Mouse (Mus musculus) liver, embryonic 11.5 days (tissue): Measurements from ENCODE around the gene Ier3. TPM values are rescaled to one million over a fixed set of nuclear protein-coding genes. Genes with fewer than 3 reads are reported as not detected.
A peak's percentile ranks its signal among the peaks of the same experiment; 100 is the strongest.
"Not testable (repeated sequence)": the region's sequence is repeated elsewhere in the genome, so short reads cannot be mapped to it uniquely, and the experiment has no call there.

Experiments used
- ATAC-seq: fragments of 200-750 bp; cut with Nextera tagmentation; replicated peaks from 2 replicates; pipeline ENCODE4 v1.8.0; 2017; ENCODE audit warnings: moderate number of reproducible peaks, mild to moderate bottlenecking, moderate TSS enrichment, moderate library complexity; ENCODE audit not compliant: low FRiP score
- DNase-seq: peaks from one replicate; pipeline ENCODE4 v3.0.0-alpha.2; 2017; ENCODE audit warnings: low spot score
- H3K27ac ChIP-seq: fragments of 300-500 bp; sonication (generic); 2 replicates; pipeline ENCODE4 v1.5.1; 2014; ENCODE audit warnings: mild to moderate bottlenecking, low read depth, low read length, control low read depth
- H3K27me3 ChIP-seq: fragments of 300-500 bp; sonication (generic); replicated peaks from 2 replicates; pipeline ENCODE4 v1.6.1; 2014; ENCODE audit warnings: low read length, mixed read lengths; ENCODE audit not compliant: control insufficient read depth, insufficient read depth
- H3K36me3 ChIP-seq: fragments of 300-500 bp; sonication (generic); 2 replicates; pipeline ENCODE4 v1.6.1; 2014; ENCODE audit warnings: mild to moderate bottlenecking, low read length, moderate library complexity, mixed read lengths; ENCODE audit not compliant: control insufficient read depth, insufficient read depth
- H3K4me1 ChIP-seq: fragments of 300-500 bp; sonication (generic); replicated peaks from 2 replicates; pipeline ENCODE4 v1.6.1; 2014; ENCODE audit warnings: low read length, mixed read lengths; ENCODE audit not compliant: control insufficient read depth, insufficient read depth
- H3K4me2 ChIP-seq: fragments of 300-500 bp; sonication (generic); 2 replicates; pipeline ENCODE4 v1.6.1; 2014; ENCODE audit warnings: mild to moderate bottlenecking, control low read depth, moderate library complexity
- H3K4me3 ChIP-seq: fragments of 300-500 bp; sonication (generic); 2 replicates; pipeline ENCODE4 v1.5.1; 2014; ENCODE audit warnings: low read depth, low read length, control low read depth
- H3K9ac ChIP-seq: fragments of 300-500 bp; sonication (generic); 2 replicates; pipeline ENCODE4 v1.6.1; 2014; ENCODE audit warnings: low read depth, low read length, control low read depth
- H3K9me3 ChIP-seq: fragments of 300-500 bp; sonication (generic); 2 replicates; pipeline ENCODE4 v1.6.1; 2016; ENCODE audit warnings: low read length, inconsistent platforms, mixed read lengths; ENCODE audit not compliant: control insufficient read depth
- WGBS: fragments of 180-500 bp; shearing (Covaris S2); extraction: QIAGEN DNeasy Blood & Tissue Kit; methylation state at CpG from one replicate; pipeline ENCODE4 v1.1.7; 2014; 5-methylcytosine and 5-hydroxymethylcytosine counted together
- polyA plus RNA-seq: library from polyadenylated mRNA; unstranded; fragments of >200 nt; fragmentation: Nextera tagmentation; extraction: Ambion mirVana; gene quantifications from 2 replicates; pipeline ENCODE4 v1.2.1, GENCODE M21; 2014

Ier3 gene
- polyA plus RNA-seq, 1 experiment from 2014 or later: 9.4 TPM

- Histone ChIP-seq H3K4me1 (peaks cover 30% of the 10 kb centered on the region), H3K9ac (peak overlapping the region; percentile 99), H3K9me3 (no peaks in the 10 kb centered on the region), H3K27ac (peak overlapping the region; percentile 98), H3K4me3 (peak overlapping the region; percentile 89), H3K27me3 (no peaks in the 10 kb centered on the region), H3K4me2 (peak overlapping the region; percentile 95), H3K36me3 (peaks cover 33% of the 10 kb centered on the region)
- 7% methylated on average over 24 of the region's 24 CpGs for WGBS
- ATAC-seq: no peak
- peak; percentile 69 for DNase-seq
Measured at GRCm38 (mm10) chr17:35836178-35836965, 14.9 kb downstream of the Ier3 start.

- Histone ChIP-seq H3K27ac (peak overlapping the region; percentile 98), H3K36me3 (peaks cover 31% of the 10 kb centered on the region), H3K27me3 (no peaks in the 10 kb centered on the region), H3K9ac (peak overlapping the region; percentile 99), H3K9me3 (no peaks in the 10 kb centered on the region), H3K4me3 (peak overlapping the region; percentile 89), H3K4me1 (peaks cover 30% of the 10 kb centered on the region), H3K4me2 (peak overlapping the region; percentile 95)
- ATAC-seq (peak; percentile 48), DNase-seq (peak; percentile 96)
- under 1% methylated on average over 25 of the region's 25 CpGs for WGBS
Measured at GRCm38 (mm10) chr17:35836991-35837422, 15.5 kb downstream of the Ier3 start.

GRCm38 (mm10) chr17:35837487-35837886 is 16.0 kb downstream of the Ier3 start:
- Histone ChIP-seq H3K4me2 (peak overlapping the region; percentile 95), H3K27ac (peak overlapping the region; percentile 98), H3K9me3 (no peaks in the 10 kb centered on the region), H3K4me3 (peak overlapping the region; percentile 89), H3K27me3 (no peaks in the 10 kb centered on the region), H3K4me1 (peaks cover 30% of the 10 kb centered on the region), H3K9ac (peak overlapping the region; percentile 99), H3K36me3 (peaks cover 31% of the 10 kb centered on the region)
- DNase-seq (peak; percentile 74), ATAC-seq (0 out of 2 replicates have a peak, but pooled peaks have one; percentile 2)
- WGBS: 0% methylated on average over 18 of the region's 18 CpGs

GRCm38 (mm10) chr17:35838122-35838544 is 16.6 kb downstream of the Ier3 start, which contains the start of gene Tubb5:
Tubb5 (minus strand) TSS chr17:35838306.
- H3K4me1 ChIP-seq: peaks cover 30% of the 10 kb centered on the region
- H3K4me2 ChIP-seq: peak within 1 kb of the TSS; percentile 95
- H3K9ac ChIP-seq: peak within 1 kb of the TSS; percentile 99
- H3K27ac ChIP-seq: peak within 1 kb of the TSS; percentile 98
- H3K9me3 ChIP-seq: no peaks in the 10 kb centered on the region
- DNase-seq: peak; percentile 97
- H3K4me3 ChIP-seq: peak within 1 kb of the TSS; percentile 89
- H3K36me3 ChIP-seq: peaks cover 31% of the 10 kb centered on the region
- ATAC-seq: peak; percentile 74
- 1% methylated on average over 29 of the region's 29 CpGs for WGBS
- no peaks in the 10 kb centered on the region for H3K27me3 ChIP-seq

GRCm38 (mm10) chr17:35838570-35838969 is 17.1 kb downstream of the Ier3 start:
- ATAC-seq: no peak
- DNase-seq: no peak
- peak overlapping the region; percentile 95 for H3K4me2 ChIP-seq
- no peaks in the 10 kb centered on the region for H3K27me3 ChIP-seq
- 2% methylated on average over 5 of the region's 5 CpGs for WGBS
- peak overlapping the region; percentile 63 for H3K9ac ChIP-seq
- H3K4me1 ChIP-seq: peaks cover 30% of the 10 kb centered on the region
- peak overlapping the region; percentile 89 for H3K4me3 ChIP-seq
- peak overlapping the region; percentile 50 for H3K27ac ChIP-seq
- H3K36me3 ChIP-seq: peaks cover 31% of the 10 kb centered on the region
- no peaks in the 10 kb centered on the region for H3K9me3 ChIP-seq

GRCm38 (mm10) chr17:35839002-35839401 is 17.5 kb downstream of the Ier3 start:
- not testable (repeated sequence) for ATAC-seq, H3K27me3 ChIP-seq, H3K9me3 ChIP-seq, DNase-seq
- H3K4me2 ChIP-seq: peak overlapping the region; percentile 95
- H3K4me3 ChIP-seq: peak overlapping the region; percentile 89
- WGBS: 52% methylated on average over 3 of the region's 3 CpGs
- H3K9ac ChIP-seq: peak overlapping the region; percentile 63
- peaks cover 28% of the 10 kb centered on the region for H3K36me3 ChIP-seq
- peak overlapping the region; percentile 50 for H3K27ac ChIP-seq
- peaks cover 29% of the 10 kb centered on the region for H3K4me1 ChIP-seq

GRCm38 (mm10) chr17:35840561-35840960 is 19.1 kb downstream of the Ier3 start:
- 47% methylated on average over 14 of the region's 14 CpGs for WGBS
- no peak for DNase-seq
- ATAC-seq: no peak
- Histone ChIP-seq H3K4me3 (peak overlapping the region; percentile 62), H3K27me3 (no peaks in the 10 kb centered on the region), H3K4me1 (peaks cover 13% of the 10 kb centered on the region), H3K9me3 (no peaks in the 10 kb centered on the region), H3K36me3 (peaks cover 20% of the 10 kb centered on the region), H3K27ac (peak overlapping the region; percentile 53; the same call in 1 of the 2 replicates), H3K9ac (peak overlapping the region; percentile 85; the same call in 1 of the 2 replicates), H3K4me2 (peak overlapping the region; percentile 66)

GRCm38 (mm10) chr17:35841076-35841950 is 19.8 kb downstream of the Ier3 start, which contains the start of gene Mdc1:
Mdc1 (plus strand) TSS chr17:35841515.
- Histone ChIP-seq H3K9me3 (no peaks in the 10 kb centered on the region), H3K4me2 (peak within 1 kb of the TSS; percentile 66), H3K27me3 (no peaks in the 10 kb centered on the region), H3K9ac (peak within 1 kb of the TSS; percentile 85), H3K27ac (peak within 1 kb of the TSS; percentile 90), H3K4me3 (peak within 1 kb of the TSS; percentile 62), H3K36me3 (peaks cover 19% of the 10 kb centered on the region), H3K4me1 (peaks cover 8% of the 10 kb centered on the region)
- WGBS: under 1% methylated on average over 59 of the region's 59 CpGs
- DNase-seq (peak; percentile 97), ATAC-seq (peak; percentile 84)
